Mouse (Mus musculus) neural tube, postnatal 0 days (tissue): Measurements from ENCODE around the gene Hmgcll1. TPM values are rescaled to one million over a fixed set of nuclear protein-coding genes. Genes with fewer than 3 reads are reported as not detected.

ENCODE experiments used
- polyA plus RNA-seq: library from polyadenylated mRNA; unstranded; fragments of >200 nt; fragmentation: Nextera tagmentation; extraction: Ambion mirVana; gene quantifications from 2 replicates; pipeline ENCODE4 v1.2.1, GENCODE M21; 2015

Gene Hmgcll1
- polyA plus RNA-seq, result 15.8 and 15.9 TPM in 2 replicates

GRCm38 (mm10) chr9:76014631-76015531 is at the start of gene Hmgcll1:
Gene Hmgcll1 (plus strand): TSS chr9:76014855.

Other genes starting within 250 kb of the Hmgcll1 start
- gene Bmp5, start 239.5 kb upstream of the Hmgcll1 start, polyA plus RNA-seq, result 1.5 and 1.6 TPM in 2 replicates
- gene Gfral, start 198.8 kb downstream of the Hmgcll1 start, polyA plus RNA-seq, result not detected in 2 replicates